Mouse (Mus musculus) fat pad, adult 2 months (tissue): ENCODE results near the gene Wnt2b.

Source experiments
- DNase-seq: peaks from one replicate; pipeline ENCODE4 v3.0.0-alpha.2; 2011; ENCODE audit warnings: low read depth, low spot score; ENCODE audit errors: extremely low read depth

Wnt2b gene

GRCm38 (mm10) chr3:104905389-104905788 is 56.3 kb downstream of the Wnt2b start:
- DNase-seq = no peak

- no peak for DNase-seq
Measured at GRCm38 (mm10) chr3:104901154-104901553, 60.6 kb downstream of the Wnt2b start.

- DNase-seq = no peak
Measured at GRCm38 (mm10) chr3:104896141-104896540, 65.6 kb downstream of the Wnt2b start.
